Mouse (Mus musculus) spleen, postnatal 4 days (tissue): ENCODE results near the gene Prpsap1.
"Not testable (repeated sequence)": the region's sequence is repeated elsewhere in the genome, so short reads cannot be mapped to it uniquely, and the experiment has no call there.

Experiments used
- DNase-seq, 2 experiments: peaks; one replicate each; pipeline ENCODE4 v3.0.0; 2022; ENCODE audit warnings: low spot score in 2 of 2

The Prpsap1 gene

DNA sequence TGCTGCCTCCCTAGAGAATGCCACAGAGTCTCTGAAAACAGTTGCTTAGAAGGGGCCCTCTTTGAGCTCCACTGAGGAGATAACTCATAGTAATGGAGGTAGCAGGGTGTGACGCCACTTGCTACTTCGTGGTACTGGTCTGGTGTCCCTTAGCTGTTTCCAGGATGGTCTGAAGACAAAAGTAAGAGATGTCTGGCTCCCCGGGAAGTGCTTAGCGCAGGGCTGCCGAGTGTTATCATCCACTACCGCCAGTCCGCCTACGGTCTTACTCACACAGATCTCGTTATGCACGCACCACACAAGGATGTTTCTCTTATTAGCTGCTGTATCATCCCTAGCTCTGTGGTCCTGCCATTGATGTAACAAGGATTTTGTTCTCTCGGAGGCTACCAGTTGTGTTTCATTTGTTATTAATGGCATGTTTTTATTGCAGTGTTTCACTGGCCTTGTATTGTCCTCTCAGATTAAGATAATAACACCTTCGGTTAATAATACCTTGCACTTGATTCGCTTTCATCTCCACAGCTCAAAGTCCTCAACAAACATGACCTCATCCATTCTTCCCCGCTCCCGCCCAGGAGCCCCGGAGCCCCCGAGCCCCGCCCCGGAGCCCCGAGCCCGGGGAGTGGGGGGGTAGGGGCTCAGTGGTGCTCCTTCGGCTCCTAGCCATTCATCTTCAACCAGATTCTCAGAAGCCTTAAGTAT lies 63.1 kb downstream of the Prpsap1 start:
- no peak for DNase-seq

DNA sequence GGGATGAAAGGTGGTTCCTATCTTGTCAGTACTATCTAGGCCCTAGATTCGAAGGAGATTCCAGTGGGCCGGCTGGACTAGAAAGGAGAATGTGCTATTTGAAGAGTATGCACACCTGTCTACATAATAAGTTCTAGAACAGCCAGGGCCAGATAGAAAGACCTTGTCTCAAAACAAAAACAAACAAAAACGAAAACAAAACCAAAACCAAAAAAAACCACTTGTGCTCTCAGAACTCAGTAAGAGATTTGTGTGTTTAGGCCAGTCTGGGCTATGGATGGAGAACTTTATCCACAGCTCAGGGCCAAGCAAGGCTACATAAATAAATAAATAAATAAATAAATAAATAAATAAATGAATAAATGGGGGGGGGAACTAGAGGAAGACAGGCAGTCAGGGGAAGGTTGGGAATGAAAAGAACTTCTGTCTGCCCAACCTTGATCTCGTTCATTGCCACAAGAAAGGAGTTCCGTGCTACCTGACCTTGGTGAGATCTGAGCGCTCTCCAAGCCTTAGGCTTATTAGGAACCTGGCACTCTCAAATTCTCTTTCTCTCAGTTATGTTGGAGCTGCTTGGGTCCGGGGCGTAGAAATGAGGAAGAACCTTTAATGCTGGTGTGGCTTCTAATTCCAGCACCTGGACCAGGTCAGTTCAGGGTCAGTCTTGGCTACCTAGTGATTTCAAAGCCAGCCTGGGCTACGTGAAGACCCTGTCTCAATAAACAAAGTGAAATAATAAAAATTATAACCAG lies 64.0 kb downstream of the Prpsap1 start:
- no peak for DNase-seq

DNA sequence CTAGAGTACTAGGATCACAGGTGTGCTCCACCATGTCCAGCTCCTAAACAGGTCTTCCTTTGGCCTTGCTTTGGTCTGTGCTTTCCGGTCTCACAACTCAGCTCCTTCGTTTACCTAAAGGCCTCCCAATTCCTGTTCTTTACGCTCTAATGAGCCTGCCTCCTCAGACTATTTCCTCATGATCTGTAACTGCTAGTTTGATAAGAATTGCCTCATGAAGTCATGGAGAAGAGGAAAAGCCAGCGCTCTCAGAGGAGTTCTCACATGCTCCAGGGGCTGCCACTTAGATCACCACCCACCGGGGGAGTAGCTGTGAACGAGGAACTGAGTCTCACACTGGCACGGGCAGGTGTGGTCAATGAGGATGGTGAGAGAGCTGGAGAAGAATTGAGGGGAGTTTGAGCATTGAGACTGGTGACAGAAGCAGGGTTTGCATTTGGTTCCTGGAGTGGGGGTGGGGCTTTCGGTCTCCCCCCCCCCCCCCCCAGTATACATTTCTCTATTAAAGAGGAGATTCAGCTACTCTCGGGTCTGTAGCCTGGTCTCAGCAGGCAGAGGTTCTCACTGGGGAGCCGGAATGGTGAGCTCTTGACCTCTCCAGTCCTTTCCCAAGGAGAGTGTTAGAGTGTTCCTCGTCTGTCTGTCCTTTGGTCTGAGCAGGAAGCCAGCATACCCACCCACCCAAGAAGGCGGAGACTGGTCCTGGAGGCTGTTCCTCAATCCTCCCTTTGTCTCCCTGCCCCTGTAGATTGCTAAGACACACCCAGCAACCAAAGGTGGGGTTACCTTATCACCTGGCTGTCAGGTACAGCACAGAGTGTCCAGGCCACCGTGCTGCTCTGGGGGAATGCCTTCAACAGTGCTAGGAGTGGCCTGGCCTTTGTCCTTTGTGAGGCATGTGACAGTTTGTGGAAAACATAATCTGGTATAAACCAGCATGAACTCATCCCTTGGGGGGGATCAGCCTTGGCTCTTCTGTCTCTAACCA lies 64.8 kb downstream of the Prpsap1 start:
- DNase-seq, result no peak

DNA sequence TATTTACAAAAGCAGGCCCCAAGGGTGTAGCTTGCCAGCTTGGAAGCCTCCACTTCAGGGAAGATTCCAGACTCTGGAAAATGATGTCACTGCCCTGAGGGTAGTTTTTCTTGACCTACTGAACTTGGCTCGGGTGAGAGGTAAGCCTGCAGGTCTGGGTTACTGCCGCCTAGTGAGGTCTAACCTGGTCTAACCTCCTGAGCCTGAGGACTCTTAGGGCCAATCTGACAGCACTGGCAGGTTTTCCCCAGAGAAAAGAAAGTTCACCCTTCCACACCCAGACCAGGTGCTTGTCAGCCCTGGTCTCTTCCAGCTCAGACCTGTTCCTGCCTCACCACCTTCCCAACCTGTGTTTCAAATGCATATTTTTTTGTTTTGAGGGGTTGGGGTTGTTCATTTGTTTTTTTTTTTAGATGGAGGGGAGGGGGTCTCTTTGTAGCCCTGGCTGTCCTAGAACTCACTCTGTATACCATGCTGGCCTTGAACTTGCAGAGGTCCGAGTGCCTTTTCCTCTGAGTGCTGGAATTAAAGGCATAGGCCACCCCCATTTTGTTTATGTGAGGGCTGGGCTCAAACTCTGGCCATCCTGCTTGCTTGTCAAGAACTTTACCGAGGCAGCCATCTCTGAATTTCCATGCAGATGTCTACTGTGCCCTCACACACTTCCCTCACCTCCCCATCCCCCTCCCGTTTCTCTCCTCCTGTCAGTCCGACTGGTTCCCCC lies 67.0 kb downstream of the Prpsap1 start:
- DNase-seq, result no peak

DNA sequence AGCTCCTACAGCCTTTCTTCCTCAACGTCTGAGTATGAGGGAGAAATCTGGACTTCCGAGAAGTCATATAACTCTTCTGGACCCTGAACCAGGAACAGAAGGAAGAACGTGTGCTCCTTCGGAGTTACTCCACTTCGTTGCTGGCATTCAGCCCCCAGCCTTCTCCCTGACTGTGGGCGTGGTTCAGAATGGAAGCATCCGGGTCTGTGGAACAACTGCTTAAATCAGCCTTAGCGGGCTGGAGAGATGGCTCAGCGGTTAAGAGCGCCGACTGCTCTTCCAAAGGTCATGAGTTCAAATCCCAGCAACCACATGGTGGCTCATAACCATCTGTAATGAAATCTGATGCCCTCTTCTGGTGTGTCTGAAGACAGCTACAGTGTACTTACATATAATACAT lies 67.7 kb downstream of the Prpsap1 start:
- not testable (repeated sequence) for DNase-seq

DNA sequence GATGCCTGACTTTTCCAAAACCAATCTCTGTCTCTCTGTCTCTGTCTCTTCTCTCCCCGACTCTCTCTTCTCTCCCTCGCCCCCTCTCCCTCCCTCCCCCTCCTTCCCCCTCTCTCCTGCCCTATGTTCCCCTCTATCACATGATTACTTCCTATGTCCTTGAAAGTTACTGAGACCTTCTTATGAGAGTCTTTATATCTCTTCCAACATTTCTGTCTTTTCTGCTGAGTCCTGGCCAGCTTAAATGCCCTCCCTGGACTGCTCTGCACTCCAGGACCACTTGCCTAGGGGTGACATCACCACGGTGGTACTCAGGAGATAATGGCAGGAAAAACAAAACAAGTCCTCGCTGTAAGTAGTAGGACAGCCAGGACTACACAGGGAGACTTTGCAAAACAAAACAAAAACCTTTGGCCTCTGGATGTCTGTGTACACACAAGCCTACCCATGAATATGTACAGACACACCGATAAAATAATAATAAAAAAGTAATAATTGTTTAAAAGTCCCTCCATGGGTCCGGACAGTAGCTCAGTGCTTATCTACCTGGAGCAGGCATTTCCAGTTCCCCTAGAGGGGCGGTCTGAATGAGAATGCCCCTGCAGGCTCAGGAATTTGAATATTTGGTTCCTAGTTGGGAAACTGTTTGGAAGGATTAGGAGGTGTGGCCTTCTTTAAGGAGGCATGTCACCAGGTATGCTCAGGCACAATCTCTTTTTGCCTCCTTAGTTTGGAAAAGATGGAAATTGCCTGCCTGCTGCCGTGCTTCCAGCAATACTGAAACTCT lies 69.2 kb downstream of the Prpsap1 start:
- DNase-seq, result no peak

DNA sequence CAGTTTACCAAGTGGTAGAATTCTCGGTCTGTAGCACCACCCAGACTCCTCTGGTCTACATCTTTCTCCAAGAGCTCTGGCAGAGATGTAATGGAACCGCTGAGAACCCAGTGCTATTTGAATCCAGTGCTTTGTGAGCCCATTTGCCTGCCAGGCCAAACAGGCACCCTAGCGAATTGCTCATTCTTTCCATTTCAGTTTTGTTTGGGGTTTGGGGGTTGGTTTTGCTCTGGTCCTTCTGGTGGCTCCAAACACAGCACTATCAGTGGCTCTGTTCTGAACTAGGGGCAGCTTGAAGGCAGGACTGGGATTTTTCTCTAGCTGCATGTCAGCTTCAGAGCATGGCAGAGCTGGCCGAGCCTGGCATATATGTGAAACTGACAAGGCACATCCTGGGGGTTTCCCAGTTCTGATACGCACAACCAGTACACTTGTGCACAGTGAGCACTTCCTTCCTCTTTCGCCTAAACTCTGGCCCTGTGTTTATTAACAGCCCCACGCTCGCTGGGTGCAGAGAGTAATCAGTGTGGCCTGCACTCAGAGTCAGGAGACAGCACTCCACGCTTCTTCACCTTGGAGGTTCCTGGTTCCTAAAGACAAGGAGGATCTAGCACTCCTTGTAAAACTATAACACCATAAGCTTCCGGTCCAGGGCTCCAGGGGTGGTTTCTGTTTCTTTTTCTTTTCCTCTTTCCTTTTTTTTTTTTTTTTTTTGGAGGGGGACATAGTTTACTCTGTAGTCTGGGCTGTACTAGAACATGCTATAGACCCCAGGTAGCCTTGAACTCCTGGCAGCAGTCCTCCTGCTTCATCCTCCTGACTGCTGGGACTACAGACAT lies 70.0 kb downstream of the Prpsap1 start:
- peak; percentile 62 to 80 for DNase-seq

DNA sequence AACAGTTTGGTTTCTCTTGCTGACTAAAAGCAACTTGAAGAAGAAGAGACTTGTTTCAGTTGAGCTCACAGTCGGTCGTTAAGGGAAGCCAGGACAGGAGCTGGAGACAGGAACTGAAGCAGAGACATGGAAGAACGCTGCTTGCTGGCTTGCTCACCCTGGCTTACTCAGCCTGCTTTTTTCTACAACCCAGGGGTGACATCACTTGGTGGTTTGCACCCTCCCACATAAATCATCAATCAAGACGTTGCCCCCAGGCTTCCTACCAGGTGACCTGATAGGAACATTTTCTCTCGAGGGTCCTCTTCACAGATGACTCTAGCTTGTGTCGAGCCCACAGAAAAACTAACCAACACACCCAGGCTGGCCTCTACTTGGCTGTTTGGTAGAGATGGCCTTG lies 70.8 kb downstream of the Prpsap1 start:
- no peak for DNase-seq

DNA sequence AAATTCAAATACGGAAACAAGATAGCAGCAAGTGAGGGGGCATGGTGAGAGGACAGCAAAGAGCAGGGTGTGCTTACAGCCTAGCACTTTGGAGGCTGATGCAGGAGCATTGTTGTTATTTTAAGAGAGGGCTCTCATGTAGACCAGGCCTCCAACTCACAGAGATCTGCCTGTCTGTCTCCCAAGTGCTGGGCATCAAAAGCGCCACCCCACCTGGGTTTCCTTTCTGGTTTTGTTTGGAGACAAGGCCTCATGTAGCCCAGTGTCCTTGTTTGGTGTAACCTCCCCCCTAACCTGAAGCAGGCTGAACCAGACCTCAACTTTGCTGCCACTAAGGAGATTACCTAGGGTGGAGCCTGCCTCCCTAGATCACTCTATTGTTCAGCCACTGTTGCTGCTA lies 71.4 kb downstream of the Prpsap1 start:
- no peak for DNase-seq

DNA sequence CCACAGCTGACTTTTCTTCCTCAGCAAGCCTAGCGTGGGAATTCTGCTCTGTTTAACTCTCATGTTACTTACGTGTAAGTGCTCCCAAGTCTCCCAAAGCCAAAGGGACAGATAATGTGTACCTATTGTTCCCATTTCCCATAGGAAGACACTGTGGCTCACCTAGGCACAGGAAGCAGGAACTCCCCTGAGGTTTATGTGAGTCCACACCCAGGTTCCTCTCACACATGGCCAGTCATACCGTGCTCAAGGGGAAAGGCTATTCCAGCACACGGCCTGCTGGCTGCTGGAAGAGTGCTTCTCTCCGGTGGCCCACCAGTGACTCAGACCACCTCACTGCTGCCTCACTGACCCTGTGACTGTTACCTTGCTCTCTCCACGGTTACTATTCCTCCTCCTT lies 72.9 kb downstream of the Prpsap1 start:
- no peak for DNase-seq
